Mouse (Mus musculus) erythroblast, embryonic 14.5 days (primary cell): ENCODE results near the gene Wasf3.

ENCODE experiments used
- GATA1 ChIP-seq: IDR thresholded peaks from 2 replicates; pipeline ENCODE4 v1.6.1; 2012; ENCODE audit warnings: low read length, inconsistent platforms, mixed read lengths
- TAL1 ChIP-seq: IDR thresholded peaks from 3 replicates; pipeline ENCODE4 v1.6.1; 2012; ENCODE audit warnings: low read length, inconsistent platforms, mixed read lengths

GRCm38 (mm10) chr5:146466663-146467062 lies 81.9 kb downstream of the Wasf3 start:
- TF ChIP-seq GATA1: no peak
- no peak for TF ChIP-seq TAL1
